ENCODE assay signal across 9 mouse cellular contexts in the genomic region with DNA sequence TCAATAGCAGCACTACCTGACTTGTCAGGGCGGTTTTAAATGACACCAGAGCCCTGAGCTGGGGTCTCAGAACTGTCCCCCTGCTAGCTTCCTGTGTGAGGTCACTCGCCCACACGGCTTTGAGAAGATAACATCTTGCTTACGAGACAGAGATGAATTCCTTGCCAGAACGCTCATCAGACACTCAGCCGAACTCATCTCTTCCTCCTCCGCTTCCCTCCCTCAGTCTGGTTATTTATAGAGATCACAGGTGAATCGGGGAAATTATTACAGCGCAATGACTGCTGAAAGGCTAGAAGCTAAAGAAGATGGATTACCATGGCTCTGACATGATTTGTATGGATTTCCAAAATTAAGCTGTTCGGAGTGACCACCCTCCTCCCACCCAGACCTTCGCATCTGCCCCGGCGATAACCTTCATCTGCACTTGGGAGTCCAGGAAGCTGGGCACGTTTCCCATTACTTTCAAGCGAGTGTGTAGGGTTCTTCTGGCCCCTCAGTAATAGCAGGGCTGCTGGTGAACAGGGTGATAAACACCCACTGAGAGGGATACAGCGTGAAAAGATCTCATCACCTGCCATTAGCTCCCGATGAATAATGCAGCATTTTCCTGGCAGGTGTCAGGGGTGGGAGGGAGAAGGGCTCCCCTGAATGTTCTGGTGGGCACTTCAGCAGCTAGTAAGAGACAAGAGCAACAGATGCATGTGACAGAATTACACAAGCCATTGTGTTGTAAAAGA.
DNase-seq lines count a peak whose midpoint lies in the region; ATAC-seq and TF ChIP-seq lines count a peak whose summit lies in the region.
"Had no signal": no experiment of that assay in that cellular context is flagged by ENCODE, and none has a peak within 500 bp of the region (broad histone marks: within the 10 kb centered on the region; RNA-seq: fewer than 3 reads in every experiment).

No protein-coding gene starts in this region.

- H3K4me2 ChIP-seq in forebrain, embryonic 12.5 days = peak overlapping the region; percentile 6; the same call in 1 of the 2 replicates
- H3K4me2 ChIP-seq in neural tube, embryonic 11.5 days (ENCODE audit: low read depth) = peak overlapping the region; percentile 17; the same call in 1 of the 2 replicates

- no peak for TF ChIP-seq CTCF in layer of hippocampus, adult 2 months (conservative IDR thresholded peaks at IDR 0.05)

- peaks cover 10% of the 10 kb centered on the region; the same call in 1 of the 2 replicates for H3K27me3 ChIP-seq in forebrain, embryonic 12.5 days
- H3K27me3 ChIP-seq in forebrain, embryonic 10.5 days (ENCODE audit: poor library complexity, severe bottlenecking) = no peaks in the 10 kb centered on the region
- no peaks in the 10 kb centered on the region for H3K27me3 ChIP-seq in neural tube, embryonic 11.5 days (ENCODE audit: control insufficient read depth, insufficient read depth, low read length)
- H3K27me3 ChIP-seq: megakaryocyte, embryonic 14.5 days had no signal

- peaks cover 10% of the 10 kb centered on the region for H3K4me1 ChIP-seq in forebrain, embryonic 12.5 days
- peaks cover 10% of the 10 kb centered on the region for H3K4me1 ChIP-seq in forebrain, embryonic 10.5 days
- no peaks in the 10 kb centered on the region for H3K4me1 ChIP-seq in neural tube, embryonic 11.5 days (ENCODE audit: control insufficient read depth, insufficient read depth, low read length)
- H3K4me1 ChIP-seq: megakaryocyte, embryonic 14.5 days had no signal

- no peak for DNase-seq in forebrain, embryonic 10.5 days (ENCODE audit: extremely low spot score, low spot score)
- DNase-seq in neural tube, embryonic 11.5 days (ENCODE audit: low spot score) = peak; percentile 36
- DNase-seq in neural tube, embryonic 10.5 days (ENCODE audit: extremely low spot score, low spot score) = no peak
- DNase-seq in layer of hippocampus, adult 2 months (ENCODE audit: low spot score in 2 of 2) = no peak
- peak; percentile 14 for DNase-seq in right cerebral cortex, postnatal 25 days
- DNase-seq in spleen, postnatal 14 days (ENCODE audit: low spot score in 2 of 2) = no peak
- no peak for DNase-seq in adrenal gland, adult (ENCODE audit: inconsistent age in 2 of 2, low spot score in 1 of 2)

- no peak overlapping the region for H3K4me3 ChIP-seq in forebrain, embryonic 12.5 days (replicated peaks)
- no peak overlapping the region for H3K4me3 ChIP-seq in forebrain, embryonic 10.5 days
- no peak overlapping the region for H3K4me3 ChIP-seq in neural tube, embryonic 11.5 days (ENCODE audit: low read depth, low read length)
- peak overlapping the region; percentile 27; the same call in 1 of the 2 replicates for H3K4me3 ChIP-seq in layer of hippocampus, adult 2 months
- H3K4me3 ChIP-seq: megakaryocyte, embryonic 14.5 days had no signal

- WGBS in forebrain, embryonic 12.5 days = 57% methylated on average over 17 of the region's 17 CpGs
- WGBS in forebrain, embryonic 10.5 days = 63% methylated on average over 17 of the region's 17 CpGs
- 24% methylated on average over 17 of the region's 17 CpGs for whole genome bisulfite sequencing in neural tube, embryonic 11.5 days

- H3K9ac ChIP-seq in forebrain, embryonic 12.5 days = no peak overlapping the region
- H3K9ac ChIP-seq in neural tube, embryonic 11.5 days (ENCODE audit: low read length) = no peak overlapping the region

- H3K27ac ChIP-seq in forebrain, embryonic 12.5 days = no peak overlapping the region; the same call in 1 of the 2 replicates
- no peak overlapping the region for H3K27ac ChIP-seq in forebrain, embryonic 10.5 days
- no peak overlapping the region for H3K27ac ChIP-seq in neural tube, embryonic 11.5 days (ENCODE audit: low read depth, low read length)
- peak overlapping the region; percentile 36 for H3K27ac ChIP-seq in layer of hippocampus, adult 2 months

- no peaks in the 10 kb centered on the region for H3K9me3 ChIP-seq in forebrain, embryonic 12.5 days
- no peaks in the 10 kb centered on the region for H3K9me3 ChIP-seq in forebrain, embryonic 10.5 days
- H3K9me3 ChIP-seq in neural tube, embryonic 11.5 days (ENCODE audit: control insufficient read depth, low read length) = no peaks in the 10 kb centered on the region
- H3K9me3 ChIP-seq: megakaryocyte, embryonic 14.5 days had no signal

- no peaks in the 10 kb centered on the region for H3K36me3 ChIP-seq in forebrain, embryonic 12.5 days (replicated peaks)
- H3K36me3 ChIP-seq in forebrain, embryonic 10.5 days (replicated peaks) = no peaks in the 10 kb centered on the region
- no peaks in the 10 kb centered on the region for H3K36me3 ChIP-seq in neural tube, embryonic 11.5 days (ENCODE audit: control insufficient read depth, insufficient read depth, low read length)

- peak; percentile 55; the same call in 1 of the 2 replicates for ATAC-seq in forebrain, embryonic 12.5 days (ENCODE audit: low FRiP score)
- peak; percentile 53 for ATAC-seq in neural tube, embryonic 11.5 days (ENCODE audit: insufficient read depth, low FRiP score, low TSS enrichment)

Comparison
In these comparisons a context has a peak if more than half of its experiments do, and no peak if none do; other contexts are left out.
1. DNase-seq: peak in neural tube, embryonic 11.5 days (single experiment) and right cerebral cortex, postnatal 25 days (single experiment); none in forebrain, embryonic 10.5 days (single experiment), neural tube, embryonic 10.5 days (single experiment), layer of hippocampus, adult 2 months (0 of 2), spleen, postnatal 14 days (0 of 2) and adrenal gland, adult (0 of 2).